Mouse (Mus musculus) CH12.LX (cell line): ENCODE measurements around the gene Clec5a. TPM values are rescaled to one million over a fixed set of nuclear protein-coding genes. Genes with fewer than 3 reads are reported as not detected.

Experiments used
- DNase-seq: peaks from one replicate; pipeline ENCODE4 v3.0.0-alpha.2; 2013; ENCODE audit errors: extremely low read depth
- H3K27ac ChIP-seq: 2 replicates; pipeline ENCODE4 v1.5.1; 2012; ENCODE audit warnings: low read depth, mild to moderate bottlenecking, control low read depth, moderate library complexity; ENCODE audit not compliant: insufficient read depth
- H3K27me3 ChIP-seq: replicated peaks from 2 replicates; pipeline ENCODE3; 2012; ENCODE audit warnings: inconsistent platforms
- H3K36me3 ChIP-seq, 2 experiments: replicated peaks in 1 of 2; 2 replicates each; pipeline versions ENCODE3 to v1.6.1; 2012; ENCODE audit warnings: inconsistent platforms in 1 of 2, low read length in 1 of 2, mild to moderate bottlenecking in 1 of 2, mixed read lengths in 1 of 2, moderate library complexity in 1 of 2; ENCODE audit not compliant: control insufficient read depth in 1 of 2, insufficient read depth in 1 of 2
- H3K4me1 ChIP-seq, 2 experiments: 2 replicates each; pipeline ENCODE4 v1.6.1; 2012; ENCODE audit warnings: inconsistent platforms in 1 of 2, moderate library complexity in 1 of 2; ENCODE audit not compliant: insufficient read depth in 2 of 2, control insufficient read depth in 1 of 2
- H3K4me2 ChIP-seq: 2 replicates; pipeline ENCODE4 v1.6.1; 2012; ENCODE audit warnings: low read depth, mild to moderate bottlenecking, control low read depth; ENCODE audit not compliant: poor library complexity, insufficient read depth, severe bottlenecking
- H3K4me3 ChIP-seq, 3 experiments: fragments of 150-350 bp in 1 of 3; sonication (generic) in 1 of 3; replicated peaks in 1 of 3; 2 replicates each; pipeline versions ENCODE3 to v1.5.1; 2011 to 2012; ENCODE audit warnings: low read depth in 2 of 3, low read length in 2 of 3, mild to moderate bottlenecking in 2 of 3, moderate library complexity in 2 of 3, control low read depth in 1 of 3, improper control_type of control experiment in 1 of 3, inconsistent platforms in 1 of 3, mixed read lengths in 1 of 3; ENCODE audit not compliant: poor library complexity in 1 of 3
- H3K79me2 ChIP-seq: replicated peaks from 2 replicates; pipeline ENCODE4 v1.6.1; 2012; ENCODE audit warnings: mild to moderate bottlenecking, moderate library complexity; ENCODE audit not compliant: control insufficient read depth, poor library complexity, insufficient read depth, severe bottlenecking; ENCODE audit errors: extremely low read depth
- H3K9ac ChIP-seq: 2 replicates; pipeline ENCODE4 v1.6.1; 2012; ENCODE audit warnings: low read depth, mild to moderate bottlenecking, control low read depth, moderate library complexity; ENCODE audit not compliant: insufficient read depth
- H3K9me3 ChIP-seq: replicated peaks from 2 replicates; pipeline ENCODE3; 2012; ENCODE audit warnings: low read length, inconsistent platforms, mixed read lengths
- BHLHE40 ChIP-seq: IDR thresholded peaks from 2 replicates; pipeline ENCODE4 v1.6.1; 2011; ENCODE audit warnings: mild to moderate bottlenecking, low read depth, low read length, improper control_type of control experiment
- CTCF ChIP-seq, 2 experiments: IDR thresholded peaks in 1 of 2; conservative IDR thresholded peaks in 1 of 2; 2 replicates each; pipeline ENCODE4 v1.5.1; 2011 to 2012; ENCODE audit warnings: low read depth in 2 of 2, low read length in 2 of 2, improper control_type of control experiment in 1 of 2, inconsistent platforms in 1 of 2, mild to moderate bottlenecking in 1 of 2, moderate library complexity in 1 of 2
- E2F4 ChIP-seq: IDR thresholded peaks from 2 replicates; pipeline ENCODE4 v1.6.1; 2011; ENCODE audit warnings: low read depth, low read length, improper control_type of control experiment; ENCODE audit not compliant: insufficient replicate concordance
- ELF1 ChIP-seq: IDR thresholded peaks from 2 replicates; pipeline ENCODE4 v1.6.1; 2014; ENCODE audit warnings: low read depth, mild to moderate bottlenecking, inconsistent platforms, low read length, improper control_type of control experiment
- EP300 ChIP-seq: IDR thresholded peaks from 2 replicates; pipeline ENCODE4 v1.6.1; 2011; ENCODE audit warnings: low read length, improper control_type of control experiment
- ETS1 ChIP-seq: conservative IDR thresholded peaks from 2 replicates; pipeline ENCODE4 v1.6.1; 2012; ENCODE audit warnings: low read depth, mild to moderate bottlenecking, inconsistent platforms, low read length, improper control_type of control experiment, moderate library complexity
- GABPA ChIP-seq: IDR thresholded peaks from 2 replicates; pipeline ENCODE4 v1.6.1; 2012; ENCODE audit warnings: low read depth, low read length, improper control_type of control experiment, inconsistent platforms; ENCODE audit not compliant: insufficient replicate concordance
- HCFC1 ChIP-seq: IDR thresholded peaks from 2 replicates; pipeline ENCODE4 v1.6.1; 2012; ENCODE audit warnings: low read depth, mild to moderate bottlenecking, inconsistent platforms, low read length, improper control_type of control experiment
- IRF4 ChIP-seq: IDR thresholded peaks from 2 replicates; pipeline ENCODE4 v1.6.1; 2014; ENCODE audit warnings: low read depth, mild to moderate bottlenecking, inconsistent platforms, low read length, improper control_type of control experiment
- JUND ChIP-seq: conservative IDR thresholded peaks from 2 replicates; pipeline ENCODE4 v1.6.1; 2011; ENCODE audit warnings: low read depth, low read length, improper control_type of control experiment
- MAFK ChIP-seq: IDR thresholded peaks from 2 replicates; pipeline ENCODE4 v1.6.1; 2011; ENCODE audit warnings: low read length, improper control_type of control experiment; ENCODE audit not compliant: insufficient replicate concordance
- MAX ChIP-seq: IDR thresholded peaks from 2 replicates; pipeline ENCODE4 v1.6.1; 2011; ENCODE audit warnings: low read length, improper control_type of control experiment
- MEF2A ChIP-seq: IDR thresholded peaks from 2 replicates; pipeline ENCODE4 v1.6.1; 2014; ENCODE audit warnings: low read depth, mild to moderate bottlenecking, inconsistent platforms, low read length, improper control_type of control experiment, borderline replicate concordance
- MXI1 ChIP-seq: IDR thresholded peaks from 2 replicates; pipeline ENCODE4 v1.6.1; 2011; ENCODE audit warnings: mild to moderate bottlenecking, low read depth, low read length, improper control_type of control experiment
- NELFE ChIP-seq: IDR thresholded peaks from 2 replicates; pipeline ENCODE4 v1.6.1; 2011; ENCODE audit warnings: low read depth, low read length, improper control_type of control experiment
- NRF1 ChIP-seq: IDR thresholded peaks from 2 replicates; pipeline ENCODE4 v1.6.1; 2014; ENCODE audit warnings: low read depth, mild to moderate bottlenecking, inconsistent platforms, low read length, improper control_type of control experiment, moderate library complexity
- PAX5 ChIP-seq: IDR thresholded peaks from 2 replicates; pipeline ENCODE4 v1.6.1; 2012; ENCODE audit warnings: low read length, inconsistent platforms, mixed read lengths
- POLR2A ChIP-seq: IDR thresholded peaks from 2 replicates; pipeline ENCODE4 v1.6.1; 2011; ENCODE audit warnings: low read depth, mild to moderate bottlenecking, improper control_type of control experiment, low read length
- POLR2AphosphoS2 ChIP-seq: IDR thresholded peaks from 2 replicates; pipeline ENCODE4 v1.6.1; 2011; ENCODE audit warnings: low read depth, low read length, improper control_type of control experiment
- RAD21 ChIP-seq: IDR thresholded peaks from 2 replicates; pipeline ENCODE4 v1.6.1; 2011; ENCODE audit warnings: low read depth, mild to moderate bottlenecking, low read length, improper control_type of control experiment, moderate library complexity
- SIN3A ChIP-seq: IDR thresholded peaks from 2 replicates; pipeline ENCODE4 v1.6.1; 2012; ENCODE audit warnings: low read length, improper control_type of control experiment, inconsistent platforms
- SMC3 ChIP-seq: IDR thresholded peaks from 2 replicates; pipeline ENCODE4 v1.6.1; 2011; ENCODE audit warnings: low read depth, low read length, improper control_type of control experiment
- USF1 ChIP-seq: IDR thresholded peaks from 2 replicates; pipeline ENCODE4 v1.6.1; 2014; ENCODE audit warnings: low read depth, mild to moderate bottlenecking, inconsistent platforms, low read length, improper control_type of control experiment
- ZKSCAN1 ChIP-seq: IDR thresholded peaks from 2 replicates; pipeline ENCODE4 v1.6.1; 2012; ENCODE audit warnings: low read depth, inconsistent platforms, low read length, improper control_type of control experiment, borderline replicate concordance
- ZMIZ1 ChIP-seq: IDR thresholded peaks from 2 replicates; pipeline ENCODE4 v1.6.1; 2012; ENCODE audit warnings: low read depth, mild to moderate bottlenecking, inconsistent platforms, low read length, improper control_type of control experiment
- dilution Hi-C: fragments of 300-500 bp; cut with MboI; formaldehyde crosslinking; loops from 2 replicates; pipeline ENCODE4 v1.14.3; 2020; ENCODE audit warnings: low sequenced_read_pairs; ENCODE audit not compliant: extremely low pct_unique_long_range_greater_than_20kb, extremely low pct_ligation_motif_present
- in situ Hi-C: fragments of 300-500 bp; cut with MboI; formaldehyde crosslinking; loops from 3 replicates; pipeline ENCODE4 v1.14.3; 2019; ENCODE audit warnings: low sequenced_read_pairs, low pct_ligation_motif_present, low pct_unique_long_range_greater_than_20kb, mixed read lengths
- polyA plus RNA-seq: library from polyadenylated mRNA; unstranded; fragments of >175 nt; gene quantifications from 2 replicates; pipeline ENCODE4 v1.2.1, GENCODE M21; 2012; ENCODE audit warnings: low read depth; ENCODE audit not compliant: insufficient read length
- total RNA-seq, 2 experiments: library from RNA; depleted of rRNA; stranded (reverse); fragments of 300-350 nt in 1 of 2; fragments of >200 nt in 1 of 2; gene quantifications; 2 replicates each; pipeline ENCODE4 v1.2.3; 2012 to 2014

Clec5a gene
- total and polyA plus RNA-seq, 3 experiments, result 1.0 to 1.4 (median 1.1) TPM

DNA sequence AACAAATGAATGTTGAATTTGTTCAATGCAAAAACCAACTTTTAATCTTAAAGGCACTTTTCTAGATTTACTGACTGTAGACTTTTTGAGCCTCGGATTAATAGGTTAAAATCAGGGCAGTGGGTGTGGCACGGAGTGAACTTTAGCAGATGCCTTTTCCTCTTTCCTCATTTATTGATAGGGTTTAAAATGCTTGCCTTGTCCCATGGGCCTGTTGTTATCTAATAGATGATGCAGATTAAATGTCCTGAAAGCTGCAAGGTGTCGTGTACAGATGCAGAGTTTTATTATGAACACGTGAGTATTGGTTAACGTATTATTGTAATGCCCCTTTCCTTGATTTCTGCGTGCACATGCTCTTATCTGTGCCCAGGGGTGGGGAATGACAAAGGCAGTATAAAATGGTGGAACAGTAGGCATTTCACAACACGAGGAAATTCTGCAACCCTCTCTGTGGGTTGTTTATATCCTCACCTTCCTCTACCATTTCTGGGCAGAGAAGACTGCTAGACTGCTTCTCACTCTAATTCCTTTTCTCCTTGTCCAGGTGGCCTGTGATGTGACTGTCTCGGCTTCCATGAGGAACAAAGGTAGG lies 42.9 kb upstream of the Clec5a start, which contains the start of gene Mgam:
TSS of gene Mgam (plus strand) at position 426 of the 595 bp plus-strand sequence.
- H3K4me2 ChIP-seq, result no peak within 1 kb of the TSS
- no peak within 1 kb of the TSS for H3K4me3 ChIP-seq
- no peak within 1 kb of the TSS for H3K27ac ChIP-seq
- H3K36me3 ChIP-seq, result no peaks in the 10 kb centered on the region
- in situ Hi-C loops, result no loop called here
- TF ChIP-seq IRF4 (no peak), GABPA (no peak), PAX5 (no peak)
- no peaks in the 10 kb centered on the region for H3K79me2 ChIP-seq
- H3K27me3 ChIP-seq, result no peaks in the 10 kb centered on the region
- H3K9ac ChIP-seq, result no peak within 1 kb of the TSS
- dilution Hi-C loops, result no loop called here
- no peak for DNase-seq
- no peaks in the 10 kb centered on the region for H3K4me1 ChIP-seq
- no peaks in the 10 kb centered on the region for H3K9me3 ChIP-seq

DNA sequence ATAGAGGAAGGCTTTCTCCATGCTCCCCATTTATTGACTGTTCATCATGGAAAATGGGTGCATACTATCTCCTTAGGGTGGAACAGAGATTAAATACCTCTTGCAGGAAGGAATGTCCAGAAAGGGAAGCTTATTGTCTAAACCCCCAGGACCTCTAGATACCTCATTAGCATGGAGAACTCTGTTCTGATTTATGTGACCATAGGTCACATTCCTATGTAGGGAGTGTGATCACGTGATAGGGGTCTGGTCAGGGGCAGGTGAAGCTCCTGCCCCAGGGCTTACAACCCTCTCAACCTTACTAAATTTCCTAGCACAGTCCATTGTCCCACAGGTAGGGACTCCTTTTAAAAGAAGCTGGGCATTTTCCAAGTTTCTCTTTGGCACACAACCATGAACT lies 40.5 kb upstream of the Clec5a start:
- no peak overlapping the region for H3K27ac ChIP-seq
- no peaks in the 10 kb centered on the region for H3K36me3 ChIP-seq
- H3K9me3 ChIP-seq, result no peaks in the 10 kb centered on the region
- H3K4me1 ChIP-seq, result no peaks in the 10 kb centered on the region
- TF ChIP-seq PAX5, result no peak
- no peak for TF ChIP-seq RAD21
- TF ChIP-seq CTCF (conservative IDR thresholded peaks at IDR 0.05 in 1 of 2, IDR thresholded peaks at IDR 0.05 in 1 of 2; ENCODE audit: low read depth in 2 of 2, low read length in 2 of 2), result no peak
- TF ChIP-seq MXI1, result no peak
- TF ChIP-seq POLR2A, result no peak
- TF ChIP-seq MEF2A, result no peak
- no peak for TF ChIP-seq E2F4
- no peak for TF ChIP-seq MAX
- no peak for TF ChIP-seq MAFK
- no peak for TF ChIP-seq NELFE
- no peak for TF ChIP-seq BHLHE40
- TF ChIP-seq ZMIZ1, result no peak
- no peak for TF ChIP-seq HCFC1
- H3K79me2 ChIP-seq, result no peaks in the 10 kb centered on the region
- H3K27me3 ChIP-seq, result no peaks in the 10 kb centered on the region
- H3K4me2 ChIP-seq, result no peak overlapping the region
- H3K4me3 ChIP-seq, result no peak overlapping the region
- dilution Hi-C loops (no loop called here), in situ Hi-C loops (no loop called here)
- DNase-seq, result no peak
- no peak overlapping the region for H3K9ac ChIP-seq

DNA sequence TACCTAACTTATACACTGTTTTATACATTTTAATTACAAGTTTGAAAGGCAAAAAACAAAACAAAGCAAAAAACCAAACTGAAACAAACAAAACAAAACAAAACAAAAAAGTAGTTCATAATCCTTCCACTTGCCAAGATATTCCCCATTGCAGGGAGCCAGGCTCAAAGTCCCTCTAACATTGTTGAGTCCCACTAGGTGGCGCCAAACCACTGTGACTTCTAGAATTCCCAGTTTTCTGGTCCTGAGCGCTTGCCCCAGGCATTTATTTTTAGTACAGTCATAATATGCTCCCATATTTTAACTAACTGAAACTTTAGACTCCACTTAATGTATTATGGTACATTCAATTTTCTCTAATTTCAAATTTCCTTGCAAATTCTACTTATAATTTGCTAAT lies 32.3 kb upstream of the Clec5a start:
- Histone ChIP-seq H3K27me3 (no peaks in the 10 kb centered on the region), H3K4me1 (peaks cover 7 to 10% of the 10 kb centered on the region in 2 experiments), H3K36me3 (no peaks in the 10 kb centered on the region), H3K9me3 (no peaks in the 10 kb centered on the region), H3K9ac (no peak overlapping the region), H3K4me3 (no peak overlapping the region), H3K4me2 (no peak overlapping the region), H3K79me2 (no peaks in the 10 kb centered on the region), H3K27ac (no peak overlapping the region)
- peak; percentile 44 for DNase-seq
- in situ Hi-C loops (no loop called here), dilution Hi-C loops (no loop called here)
- TF ChIP-seq RAD21, result peak; percentile 76
- 0 out of 2 replicates have a peak, but pooled peaks have one; percentile 20 for TF ChIP-seq NELFE
- peak; percentile 70 for TF ChIP-seq SMC3
- TF ChIP-seq ETS1, result no peak
- no peak for TF ChIP-seq USF1
- no peak for TF ChIP-seq HCFC1
- TF ChIP-seq JUND, result 0 out of 2 replicates have a peak, but pooled peaks have one; percentile 13
- no peak for TF ChIP-seq POLR2AphosphoS2
- TF ChIP-seq ELF1, result no peak
- no peak for TF ChIP-seq EP300
- TF ChIP-seq MXI1, result no peak
- TF ChIP-seq NRF1, result no peak
- 0 out of 2 replicates have a peak, but pooled peaks have one; percentile 25 for TF ChIP-seq IRF4
- TF ChIP-seq ZKSCAN1, result no peak
- TF ChIP-seq SIN3A, result no peak
- peak; percentile 46; the same call in 1 of the 2 replicates for TF ChIP-seq MEF2A
- no peak for TF ChIP-seq PAX5
- no peak for TF ChIP-seq E2F4
- peak; percentile 58 to 82 for TF ChIP-seq CTCF (conservative IDR thresholded peaks at IDR 0.05 in 1 of 2, IDR thresholded peaks at IDR 0.05 in 1 of 2; ENCODE audit: low read depth in 2 of 2, low read length in 2 of 2)
